Mouse (Mus musculus) common myeloid progenitor, adult 5-6 weeks (primary cell): ENCODE results near the gene Nfkb1. TPM values are rescaled to one million over a fixed set of nuclear protein-coding genes. Genes with fewer than 3 reads are reported as not detected.

ENCODE experiments used
- ATAC-seq: replicated peaks from 2 replicates; pipeline ENCODE4 v1.8.0; 2016; ENCODE audit warnings: low read depth, mild to moderate bottlenecking, moderate TSS enrichment, inconsistent platforms; ENCODE audit not compliant: poor library complexity, severe bottlenecking
- total RNA-seq: library from RNA; stranded (forward); fragments of 200-1000, 187-1606 nt; gene quantifications from 2 replicates; pipeline ENCODE4 v1.2.3, GENCODE M21; 2017

The Nfkb1 gene
- total RNA-seq, 1 experiment from 2014 or later = 121 TPM

- ATAC-seq = peak; percentile 33; the same call in 1 of the 2 replicates
Observed at GRCm38 (mm10) chr3:135635646-135636434, 55.5 kb downstream of the Nfkb1 start.

GRCm38 (mm10) chr3:135635030-135635429 is 56.3 kb downstream of the Nfkb1 start:
- no peak for ATAC-seq

GRCm38 (mm10) chr3:135634275-135634674 is 57.1 kb downstream of the Nfkb1 start:
- no peak for ATAC-seq

- no peak for ATAC-seq
Observed at GRCm38 (mm10) chr3:135631856-135632255, 59.5 kb downstream of the Nfkb1 start.

GRCm38 (mm10) chr3:135631096-135631457 is 60.3 kb downstream of the Nfkb1 start:
- ATAC-seq = peak; percentile 53

- ATAC-seq = no peak
Observed at GRCm38 (mm10) chr3:135630430-135631095, 60.8 kb downstream of the Nfkb1 start.

GRCm38 (mm10) chr3:135629830-135630355 is 61.5 kb downstream of the Nfkb1 start:
- ATAC-seq = no peak

GRCm38 (mm10) chr3:135628706-135629169 is 62.6 kb downstream of the Nfkb1 start:
- peak; percentile 68 for ATAC-seq

- peak; percentile 45 for ATAC-seq
Observed at GRCm38 (mm10) chr3:135628000-135628705, 63.2 kb downstream of the Nfkb1 start.

- ATAC-seq = no peak
Observed at GRCm38 (mm10) chr3:135625290-135625689, 66.1 kb downstream of the Nfkb1 start.

- ATAC-seq = peak; percentile 80
Observed at GRCm38 (mm10) chr3:135616730-135617129, 74.6 kb downstream of the Nfkb1 start.

GRCm38 (mm10) chr3:135614376-135614775 is 77.0 kb downstream of the Nfkb1 start:
- no peak for ATAC-seq

- peak; percentile 20; the same call in 1 of the 2 replicates for ATAC-seq
Observed at GRCm38 (mm10) chr3:135610221-135610620, 81.1 kb downstream of the Nfkb1 start.

- peak; percentile 62 for ATAC-seq
Observed at GRCm38 (mm10) chr3:135607660-135608473, 83.5 kb downstream of the Nfkb1 start.

GRCm38 (mm10) chr3:135607021-135607420 is 84.3 kb downstream of the Nfkb1 start:
- no peak for ATAC-seq

GRCm38 (mm10) chr3:135606592-135606991 is 84.8 kb downstream of the Nfkb1 start:
- ATAC-seq = no peak

GRCm38 (mm10) chr3:135605474-135605873 is 85.9 kb downstream of the Nfkb1 start:
- no peak for ATAC-seq

GRCm38 (mm10) chr3:135604626-135605417 is 86.5 kb downstream of the Nfkb1 start:
- peak; percentile 23 for ATAC-seq

GRCm38 (mm10) chr3:135602731-135603130 is 88.6 kb downstream of the Nfkb1 start:
- peak; percentile 67 for ATAC-seq
